Mouse (Mus musculus) heart, embryonic 11.5 days (tissue): ENCODE measurements around the gene Gm17387. TPM values are rescaled to one million over a fixed set of nuclear protein-coding genes. Genes with fewer than 3 reads are reported as not detected.
"Not testable (repeated sequence)": the region's sequence is repeated elsewhere in the genome, so short reads cannot be mapped to it uniquely, and the experiment has no call there.

ENCODE experiments used
- ATAC-seq: fragments of 200-750 bp; cut with Nextera tagmentation; replicated peaks from 2 replicates; pipeline ENCODE4 v1.8.0; 2017; ENCODE audit warnings: moderate library complexity; ENCODE audit not compliant: insufficient number of reproducible peaks, low FRiP score, low TSS enrichment
- H3K27ac ChIP-seq: fragments of 300-500 bp; sonication (generic); 2 replicates; pipeline ENCODE4 v1.5.1; 2014; ENCODE audit warnings: mild to moderate bottlenecking, low read depth, low read length
- H3K27me3 ChIP-seq: fragments of 300-500 bp; sonication (generic); 2 replicates; pipeline ENCODE4 v1.6.1; 2014; ENCODE audit warnings: mild to moderate bottlenecking, low read length, mixed read lengths; ENCODE audit not compliant: control insufficient read depth, insufficient read depth
- H3K36me3 ChIP-seq: fragments of 300-500 bp; sonication (generic); 2 replicates; pipeline ENCODE4 v1.6.1; 2014; ENCODE audit warnings: mild to moderate bottlenecking, low read length, moderate library complexity, mixed read lengths; ENCODE audit not compliant: control insufficient read depth, insufficient read depth
- H3K4me1 ChIP-seq: fragments of 300-500 bp; sonication (generic); 2 replicates; pipeline ENCODE4 v1.6.1; 2014; ENCODE audit warnings: low read length; ENCODE audit not compliant: control insufficient read depth, insufficient read depth
- H3K4me2 ChIP-seq: fragments of 300-500 bp; sonication (generic); 2 replicates; pipeline ENCODE4 v1.6.1; 2014; ENCODE audit warnings: mild to moderate bottlenecking, moderate library complexity
- H3K4me3 ChIP-seq: fragments of 300-500 bp; sonication (generic); 2 replicates; pipeline ENCODE4 v1.5.1; 2014; ENCODE audit warnings: low read depth, low read length
- H3K9ac ChIP-seq: fragments of 300-500 bp; sonication (generic); 2 replicates; pipeline ENCODE4 v1.6.1; 2014; ENCODE audit warnings: mild to moderate bottlenecking, low read depth, low read length, moderate library complexity
- H3K9me3 ChIP-seq: fragments of 300-500 bp; sonication (generic); replicated peaks from 2 replicates; pipeline ENCODE4 v1.6.1; 2016; ENCODE audit warnings: low read length; ENCODE audit not compliant: control insufficient read depth
- WGBS: fragments of 180-500 bp; shearing (Covaris S2); extraction: QIAGEN DNeasy Blood & Tissue Kit; methylation state at CpG from one replicate; pipeline ENCODE4 v1.1.7; 2014; ENCODE audit not compliant: insufficient replicate concordance; 5-methylcytosine and 5-hydroxymethylcytosine counted together
- polyA plus RNA-seq: library from polyadenylated mRNA; unstranded; fragments of >200 nt; fragmentation: Nextera tagmentation; extraction: Ambion mirVana; gene quantifications from 2 replicates; pipeline ENCODE4 v1.2.1, GENCODE M21; 2014

The Gm17387 gene
- polyA plus RNA-seq, 1 experiment from 2014 or later, result not detected

- 5% methylated on average over 20 of the region's 20 CpGs for WGBS
- H3K9ac ChIP-seq, result no peak overlapping the region
- no peak overlapping the region for H3K27ac ChIP-seq
These were observed 19.8 kb upstream of the Gm17387 start for GRCm38 (mm10) chr7:141008938-141009660.

GRCm38 (mm10) chr7:141009665-141010064, 19.3 kb upstream of the Gm17387 start:
- no peaks in the 10 kb centered on the region for H3K36me3 ChIP-seq
- H3K4me1 ChIP-seq, result peaks cover 6% of the 10 kb centered on the region; the same call in 1 of the 2 replicates
- no peak overlapping the region for H3K9ac ChIP-seq
- 77% methylated on average over 9 of the region's 9 CpGs for WGBS
- no peaks in the 10 kb centered on the region for H3K9me3 ChIP-seq
- H3K27me3 ChIP-seq, result 0 out of 2 replicates have a peak, but pooled peaks cover 10% of the 10 kb centered on the region
- no peak overlapping the region for H3K27ac ChIP-seq
- no peak overlapping the region for H3K4me3 ChIP-seq
- ATAC-seq, result no peak
- peak overlapping the region; percentile 58 for H3K4me2 ChIP-seq

More at GRCm38 (mm10) chr7:141008938-141009660, 19.8 kb upstream of the Gm17387 start:
- H3K4me3 ChIP-seq, result no peak overlapping the region
- peaks cover 6% of the 10 kb centered on the region; the same call in 1 of the 2 replicates for H3K4me1 ChIP-seq
- H3K4me2 ChIP-seq, result peak overlapping the region; percentile 57
- H3K27me3 ChIP-seq, result 0 out of 2 replicates have a peak, but pooled peaks cover 9% of the 10 kb centered on the region
- ATAC-seq, result peak; percentile 59
- H3K36me3 ChIP-seq, result no peaks in the 10 kb centered on the region
- H3K9me3 ChIP-seq, result no peaks in the 10 kb centered on the region

- 17% methylated on average over 10 of the region's 10 CpGs for WGBS
- ATAC-seq, result no peak
These were observed 18.3 kb upstream of the Gm17387 start, which contains the start of gene Ifitm3 for GRCm38 (mm10) chr7:141010593-141010992. Gene Ifitm3, minus strand, starts transcription at chr7:141010770.

GRCm38 (mm10) chr7:141011238-141011770, 17.6 kb upstream of the Gm17387 start:
- Histone ChIP-seq H3K4me3 (no peak overlapping the region), H3K4me2 (no peak overlapping the region), H3K36me3 (no peaks in the 10 kb centered on the region), H3K27me3 (0 out of 2 replicates have a peak, but pooled peaks cover 10% of the 10 kb centered on the region), H3K9ac (no peak overlapping the region), H3K9me3 (no peaks in the 10 kb centered on the region), H3K4me1 (peaks cover 6% of the 10 kb centered on the region; the same call in 1 of the 2 replicates), H3K27ac (no peak overlapping the region)
- WGBS, result 84% methylated on average over 7 of the region's 7 CpGs
- no peak for ATAC-seq

More at GRCm38 (mm10) chr7:141010593-141010992, 18.3 kb upstream of the Gm17387 start, which contains the start of gene Ifitm3:
- H3K27me3 ChIP-seq, result 0 out of 2 replicates have a peak, but pooled peaks cover 10% of the 10 kb centered on the region
- peak within 1 kb of the TSS; percentile 58 for H3K4me2 ChIP-seq
- H3K4me3 ChIP-seq, result peak within 1 kb of the TSS; percentile 38
- H3K9ac ChIP-seq, result peak within 1 kb of the TSS; percentile 58; the same call in 1 of the 2 replicates
- peak within 1 kb of the TSS; percentile 35; the same call in 1 of the 2 replicates for H3K27ac ChIP-seq
- no peaks in the 10 kb centered on the region for H3K36me3 ChIP-seq
- no peaks in the 10 kb centered on the region for H3K9me3 ChIP-seq
- peaks cover 6% of the 10 kb centered on the region; the same call in 1 of the 2 replicates for H3K4me1 ChIP-seq

GRCm38 (mm10) chr7:141016707-141017697, 11.9 kb upstream of the Gm17387 start:
- no peak overlapping the region for H3K27ac ChIP-seq
- 0 out of 2 replicates have a peak, but pooled peaks cover 3% of the 10 kb centered on the region for H3K27me3 ChIP-seq
- H3K4me1 ChIP-seq, result no peaks in the 10 kb centered on the region
- WGBS, result 74% methylated on average over 10 of the region's 10 CpGs
- no peak overlapping the region for H3K4me2 ChIP-seq
- H3K9me3 ChIP-seq, result no peaks in the 10 kb centered on the region
- no peak overlapping the region for H3K4me3 ChIP-seq
- no peak for ATAC-seq
- no peaks in the 10 kb centered on the region for H3K36me3 ChIP-seq
- no peak overlapping the region for H3K9ac ChIP-seq

GRCm38 (mm10) chr7:141017824-141018223, 11.1 kb upstream of the Gm17387 start, which contains the start of gene Ifitm6:
Gene Ifitm6, minus strand, starts transcription at chr7:141017924.
- H3K9me3 ChIP-seq, H3K4me1 ChIP-seq, H3K4me3 ChIP-seq, H3K36me3 ChIP-seq, ATAC-seq, H3K27ac ChIP-seq, H3K27me3 ChIP-seq, H3K9ac ChIP-seq, H3K4me2 ChIP-seq: not testable (repeated sequence)
- 70% methylated on average over 1 of the region's 1 CpGs for WGBS

GRCm38 (mm10) chr7:141019028-141019427, 9.9 kb upstream of the Gm17387 start:
- Histone ChIP-seq H3K9me3 (no peaks in the 10 kb centered on the region), H3K4me2 (no peak overlapping the region), H3K9ac (no peak overlapping the region), H3K4me1 (no peaks in the 10 kb centered on the region), H3K4me3 (no peak overlapping the region), H3K36me3 (no peaks in the 10 kb centered on the region), H3K27me3 (0 out of 2 replicates have a peak, but pooled peaks cover 2% of the 10 kb centered on the region), H3K27ac (no peak overlapping the region)
- no peak for ATAC-seq
- 80% methylated on average over 5 of the region's 5 CpGs for WGBS
